Mouse (Mus musculus) cerebellum, adult 8-10 months (tissue): ENCODE results near the gene Traf7.

Source experiments
- DNase-seq: peaks from one replicate; pipeline ENCODE4 v3.0.0; 2022

Gene Traf7

DNA sequence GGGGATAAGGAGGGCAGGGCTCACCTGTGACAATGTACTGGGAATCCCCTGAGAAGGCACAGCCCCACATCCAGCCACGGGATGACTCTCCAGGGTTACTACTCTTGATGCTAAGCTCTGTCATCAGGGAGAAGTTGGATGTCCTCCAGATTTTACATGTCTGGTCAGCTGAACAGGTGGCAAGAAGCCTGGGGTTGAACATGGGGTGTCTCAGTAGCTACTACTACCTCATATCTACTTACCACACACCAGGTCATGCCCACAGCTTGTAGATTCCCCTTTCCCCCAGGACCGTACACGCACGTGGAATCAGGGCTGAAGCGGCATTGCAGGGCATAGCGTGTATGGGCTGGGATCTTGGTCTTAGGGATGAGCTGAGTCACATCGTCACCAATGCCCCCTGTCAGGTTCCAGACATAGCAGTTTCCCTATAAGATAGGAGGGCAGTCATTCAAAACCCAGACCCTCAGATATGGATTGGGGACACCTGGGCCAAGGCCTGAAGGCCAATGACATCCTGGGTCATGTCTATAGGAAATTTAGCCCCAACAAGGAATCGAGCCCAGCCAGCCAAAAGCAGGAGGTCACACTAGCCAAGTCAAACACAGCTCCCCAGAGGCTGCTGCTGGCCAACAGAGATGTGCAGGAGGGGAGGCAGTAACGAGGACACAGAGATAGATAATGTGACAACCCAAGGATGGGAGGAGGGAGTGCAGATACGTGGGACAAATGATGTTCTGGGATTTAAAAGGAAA is 51.5 kb downstream of the Traf7 start:
- DNase-seq: no peak

DNA sequence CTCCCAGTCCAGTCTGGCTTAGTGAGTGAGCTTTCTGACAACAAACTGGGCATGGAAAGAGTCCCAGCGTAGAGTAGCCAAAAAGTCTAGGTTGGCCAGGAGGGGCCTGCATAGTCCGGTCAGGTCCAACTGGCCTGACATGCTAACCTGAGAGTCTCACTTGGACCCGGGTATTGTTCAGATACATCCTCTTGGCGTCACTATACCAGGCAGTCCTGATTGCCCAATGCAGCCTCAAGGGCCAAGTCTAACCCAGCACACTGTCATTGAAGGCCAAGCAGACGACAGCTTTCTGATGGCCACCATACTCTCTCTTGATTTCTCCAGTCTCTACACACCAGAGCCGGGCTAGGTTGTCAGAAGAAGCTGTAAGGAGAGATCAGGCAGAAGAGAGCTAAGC is 52.2 kb downstream of the Traf7 start:
- no peak for DNase-seq

DNA sequence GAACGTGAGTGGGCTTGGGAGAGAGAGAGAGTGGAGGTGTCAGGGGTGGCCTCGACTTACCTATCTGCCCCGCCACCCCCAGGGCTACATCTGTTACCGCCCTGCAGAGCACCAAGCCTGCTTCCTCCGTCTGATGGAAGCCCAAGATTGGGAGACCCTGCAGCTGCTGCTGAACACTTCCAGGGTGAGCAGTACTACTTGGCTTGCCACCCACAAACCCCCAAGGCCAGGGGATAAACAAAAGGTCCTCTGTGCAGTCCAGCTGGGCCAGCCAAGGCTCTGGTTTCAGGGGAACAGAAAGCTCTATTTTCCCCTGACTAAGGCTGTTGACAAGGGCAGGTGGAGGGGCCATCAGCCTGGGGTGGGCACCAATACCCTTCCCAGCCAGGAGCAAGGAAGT is 53.2 kb downstream of the Traf7 start:
- no peak for DNase-seq

DNA sequence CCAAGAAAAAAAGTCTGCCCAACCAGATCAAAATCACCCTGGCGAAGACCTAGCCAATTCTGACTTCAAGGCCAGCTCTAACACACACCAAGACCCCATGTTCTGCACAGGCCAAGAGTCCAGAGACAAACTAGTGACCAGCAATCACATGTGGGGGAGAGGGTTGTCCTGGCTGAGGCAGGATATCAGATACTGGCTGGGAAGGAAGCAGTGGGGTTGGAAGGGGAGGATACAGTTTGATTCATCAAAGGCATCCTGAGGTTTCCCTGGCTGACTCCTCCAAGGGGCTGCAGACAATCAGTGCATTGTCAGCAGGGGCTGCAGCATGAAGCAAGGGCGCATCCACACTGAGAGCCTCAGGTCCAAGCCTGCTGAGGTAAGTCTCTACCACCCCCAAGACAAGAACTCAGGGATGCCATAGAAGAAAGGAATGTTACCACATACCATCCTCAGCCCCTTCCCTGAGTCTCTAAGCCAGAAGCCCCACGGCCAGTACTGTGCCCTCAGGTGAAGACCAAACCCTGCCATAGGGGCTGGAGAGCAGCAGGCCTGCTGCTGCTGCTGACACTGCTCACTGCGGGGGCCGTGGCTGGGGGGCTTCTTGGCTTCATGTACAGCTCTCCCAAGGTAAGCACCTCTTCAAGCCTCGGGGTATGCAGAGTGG is 54.0 kb downstream of the Traf7 start, which contains the start of gene Bricd5:
TSS of gene Bricd5 (plus strand) at position 273 of the 664 bp plus-strand sequence.
- DNase-seq: no peak

GRCm38 (mm10) chr17:24472512-24472911 is 55.2 kb downstream of the Traf7 start:
- DNase-seq: peak; percentile 67

DNA sequence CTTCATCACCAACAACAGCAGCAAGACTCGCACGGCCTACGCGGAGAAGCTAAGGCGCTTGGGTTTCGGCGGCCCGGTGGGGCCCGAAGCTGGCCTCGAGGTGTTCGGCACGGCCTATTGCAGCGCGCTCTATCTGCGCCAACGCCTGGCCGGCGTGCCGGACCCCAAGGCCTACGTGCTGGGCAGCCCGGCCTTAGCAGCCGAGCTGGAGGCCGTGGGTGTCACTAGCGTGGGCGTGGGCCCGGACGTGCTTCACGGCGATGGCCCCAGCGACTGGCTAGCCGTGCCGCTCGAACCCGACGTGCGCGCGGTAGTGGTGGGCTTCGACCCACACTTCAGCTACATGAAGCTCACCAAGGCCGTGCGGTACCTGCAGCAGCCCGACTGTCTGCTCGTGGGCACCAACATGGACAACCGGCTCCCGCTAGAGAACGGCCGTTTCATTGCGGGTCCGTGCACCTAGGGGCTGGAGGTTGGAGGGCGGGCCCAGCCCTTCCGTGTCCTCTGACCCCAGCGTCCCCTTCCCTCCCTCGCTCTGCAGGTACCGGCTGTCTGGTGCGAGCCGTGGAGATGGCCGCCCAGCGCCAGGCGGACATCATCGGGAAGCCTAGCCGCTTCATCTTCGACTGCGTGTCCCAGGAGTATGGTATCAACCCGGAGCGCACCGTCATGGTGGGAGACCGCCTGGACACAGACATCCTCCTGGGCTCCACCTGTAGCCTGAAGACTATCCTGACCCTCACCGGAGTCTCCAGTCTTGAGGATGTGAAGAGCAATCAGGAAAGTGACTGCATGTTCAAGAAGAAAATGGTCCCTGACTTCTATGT is 56.8 kb downstream of the Traf7 start:
- peak; percentile 56 for DNase-seq

- peak; percentile 100 for DNase-seq
Observed at GRCm38 (mm10) chr17:24469910-24470602, 57.7 kb downstream of the Traf7 start, which contains the start of the genes E4f1 and Pgp. Gene E4f1 (minus strand): TSS chr17:24470313. Gene Pgp (plus strand): TSS chr17:24470392.

GRCm38 (mm10) chr17:24469336-24469909 is 58.3 kb downstream of the Traf7 start:
- no peak for DNase-seq

DNA sequence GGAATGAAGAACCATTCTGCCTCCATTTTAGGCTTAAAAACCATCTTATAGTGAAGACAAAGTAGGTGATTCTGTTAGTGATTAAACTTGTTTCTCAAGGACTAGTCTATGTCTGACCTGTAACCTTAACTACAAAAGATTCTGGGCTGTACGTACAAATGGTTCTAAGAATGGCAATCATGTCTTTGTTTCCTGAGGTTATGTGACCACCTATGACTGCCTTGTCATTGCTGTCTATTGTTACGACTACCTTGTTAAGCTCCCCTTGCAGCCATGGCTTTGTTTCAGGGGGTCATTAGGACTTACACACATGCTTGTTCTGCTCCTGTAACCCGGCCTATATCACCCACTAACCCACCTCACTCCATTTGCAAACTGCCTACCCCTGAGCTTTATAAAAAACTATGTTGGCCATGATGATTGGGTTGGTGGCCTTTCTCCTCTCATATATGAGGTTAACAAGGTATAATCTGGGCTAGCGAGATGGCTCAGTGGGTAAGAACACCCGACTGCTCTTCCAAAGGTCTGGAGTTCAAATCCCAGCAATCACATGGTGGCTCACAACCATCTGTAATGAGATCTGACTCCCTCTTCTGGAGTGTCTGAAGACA is 59.0 kb downstream of the Traf7 start:
- DNase-seq: no peak

GRCm38 (mm10) chr17:24463374-24464133 is 64.2 kb downstream of the Traf7 start:
- no peak for DNase-seq

- no peak for DNase-seq
Observed at GRCm38 (mm10) chr17:24462932-24463331, 64.8 kb downstream of the Traf7 start.

- DNase-seq: no peak
Observed at GRCm38 (mm10) chr17:24461580-24461979, 66.2 kb downstream of the Traf7 start.
